Mouse (Mus musculus) left cerebral cortex, adult 2 months (tissue): Measurements from ENCODE around the gene AC192777.2. TPM values are rescaled to one million over a fixed set of nuclear protein-coding genes. Genes with fewer than 3 reads are reported as not detected.
"Not testable (repeated sequence)": the region's sequence is repeated elsewhere in the genome, so short reads cannot be mapped to it uniquely, and the experiment has no call there.

Experiments
- DNase-seq, 2 experiments: peaks; one replicate each; pipeline ENCODE4 v3.0.0; 2021 to 2022; ENCODE audit warnings: low spot score in 2 of 2, mixed read lengths in 1 of 2; ENCODE audit errors: extremely low spot score in 1 of 2
- H3K27ac ChIP-seq: fragments of 200-600 bp; 2 replicates; pipeline ENCODE4 v1.8.1; 2022
- H3K4me3 ChIP-seq: fragments of 200-600 bp; 2 replicates; pipeline ENCODE4 v1.8.1; 2022
- CTCF ChIP-seq: fragments of 200-600 bp; IDR thresholded peaks from 2 replicates; pipeline ENCODE4 v1.8.1; 2022; ENCODE audit warnings: antibody characterized with exemption, mild to moderate bottlenecking, moderate library complexity
- intact Hi-C: fragments of 180-260 bp; cut with DNase I; formaldehyde crosslinking; loops from one replicate; pipeline ENCODE4 v1.15.1; 2025
- long read RNA-seq, 2 experiments: library from polyadenylated mRNA; stranded (forward); transcript quantifications; one replicate each; pipeline ENCODE4 v2.0.0; 2021; ENCODE audit warnings: borderline mapping rate in 2 of 2
- microRNA-seq, 2 experiments: library from miRNA; unstranded; fragments of <30 nt; microRNA quantifications; one replicate each; pipeline ENCODE4 v1.2.0; 2021
- total RNA-seq, 2 experiments: library from RNA; stranded (reverse); gene quantifications; 2 replicates each; pipeline ENCODE4 v1.2.3; 2021

Gene AC192777.2
- not detected for total RNA-seq
- long read RNA-seq, experiment 1, result 0 reads
- long read RNA-seq, experiment 2, result 0 reads

DNA sequence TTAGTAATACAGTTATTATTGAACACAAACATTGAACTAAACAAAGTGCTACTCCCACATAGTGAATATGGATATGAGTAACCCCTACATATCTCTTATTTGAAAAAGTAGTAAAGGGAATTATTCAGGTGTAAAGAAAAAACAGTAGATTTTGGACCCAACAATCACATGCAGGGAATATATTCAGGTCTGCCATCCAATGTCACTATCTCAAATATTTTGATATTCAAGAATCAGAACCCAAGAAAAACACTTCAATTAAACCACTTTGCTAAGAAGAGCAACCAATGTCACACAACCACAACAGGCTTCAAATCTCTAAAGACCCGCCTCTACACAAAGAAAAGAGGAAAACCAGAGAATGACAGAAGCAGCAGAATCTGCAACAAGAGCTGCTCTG is at the start of gene AC192777.2:
Gene AC192777.2, plus strand, starts transcription at position 301 of the 400 bp plus-strand sequence.
- DNase-seq, intact Hi-C loops, H3K27ac ChIP-seq, H3K4me3 ChIP-seq: not testable (repeated sequence)

DNA sequence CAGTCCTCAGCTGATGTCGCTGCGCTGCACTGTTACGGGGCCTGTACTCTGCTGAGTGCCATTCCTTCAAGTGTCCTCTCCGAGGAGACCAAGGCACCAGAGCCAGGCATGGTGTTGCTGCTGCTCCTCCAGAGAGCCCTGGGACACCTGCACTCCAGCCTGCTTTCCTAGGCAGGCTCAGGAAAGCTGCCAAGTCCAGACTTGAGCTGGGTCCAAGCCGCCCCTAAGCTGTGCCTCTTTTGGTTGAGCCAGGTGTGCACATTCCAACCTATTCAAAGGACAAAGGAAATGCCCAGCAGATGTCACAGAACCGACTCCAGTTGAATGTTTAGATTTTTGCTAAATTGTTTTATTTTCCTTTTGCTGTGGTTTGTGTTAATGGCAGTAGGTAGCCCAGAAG is 20.9 kb downstream of the AC192777.2 start:
- H3K27ac ChIP-seq, DNase-seq, intact Hi-C loops, H3K4me3 ChIP-seq: not testable (repeated sequence)

DNA sequence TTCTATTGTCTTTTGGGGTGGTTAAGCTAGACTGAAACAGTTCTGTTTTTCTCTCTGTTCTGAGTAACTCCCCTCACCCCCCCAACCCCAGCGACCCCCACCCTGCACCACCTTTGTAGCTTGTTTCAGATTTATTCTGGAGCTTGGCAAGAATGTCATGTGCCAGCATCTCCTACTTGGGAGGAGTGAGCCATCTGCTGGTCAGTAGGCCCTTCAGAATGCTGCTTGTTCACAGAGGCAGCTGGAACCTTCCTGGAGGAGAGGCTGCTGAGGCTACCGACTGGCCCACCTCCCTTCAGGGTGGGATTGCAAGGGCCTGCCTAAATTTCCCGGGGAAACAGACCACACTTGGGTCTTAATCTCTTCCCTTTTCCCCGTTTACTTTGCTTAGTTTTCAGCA is 21.6 kb downstream of the AC192777.2 start:
- DNase-seq, intact Hi-C loops, H3K4me3 ChIP-seq, H3K27ac ChIP-seq: not testable (repeated sequence)
- TF ChIP-seq CTCF, result peak; percentile 15; the same call in 1 of the 2 replicates

Small RNAs within 50 kb of the gene (microRNA-seq; reads per million reads assigned to microRNA genes)
- gene Gm26376, result 0 reads per million in 2 experiments

Other genes with a start within 250 kb of the AC192777.2 start
- gene Esp38, start 144.9 kb upstream of the AC192777.2 start, total RNA-seq, result not detected
- gene Pgk2, start 113.2 kb downstream of the AC192777.2 start, total RNA-seq, result not detected
- not detected for gene Crisp3, start 146.8 kb downstream of the AC192777.2 start, total RNA-seq
- gene Crisp1, start 223.8 kb downstream of the AC192777.2 start, total RNA-seq, result not detected